Mouse (Mus musculus) G1E (cell line): ENCODE results near the gene Rpn2. TPM values are rescaled to one million over a fixed set of nuclear protein-coding genes. Genes with fewer than 3 reads are reported as not detected.

Experiments
- ATAC-seq: 2 replicates; pipeline ENCODE4 v1.8.0; 2016; ENCODE audit warnings: mild to moderate bottlenecking; ENCODE audit not compliant: insufficient number of reproducible peaks, poor library complexity, low FRiP score, severe bottlenecking; ENCODE audit errors: extremely low read depth
- DNase-seq: peaks from one replicate; pipeline ENCODE4 v3.0.0; 2012; ENCODE audit warnings: low spot score
- H3K27me3 ChIP-seq: 2 replicates; pipeline ENCODE4 v1.6.1; 2012; ENCODE audit warnings: mild to moderate bottlenecking, low read length, inconsistent platforms; ENCODE audit not compliant: insufficient read depth
- H3K36me3 ChIP-seq: replicated peaks from 2 replicates; pipeline ENCODE3; 2012; ENCODE audit warnings: mild to moderate bottlenecking, inconsistent platforms
- H3K4me1 ChIP-seq: 2 replicates; pipeline ENCODE4 v1.6.1; 2012; ENCODE audit warnings: low read depth, low read length, inconsistent platforms, mixed read lengths; ENCODE audit not compliant: insufficient read depth
- H3K4me3 ChIP-seq: 2 replicates; pipeline ENCODE4 v1.5.1; 2012; ENCODE audit warnings: low read depth, mild to moderate bottlenecking, inconsistent platforms, low read length, moderate library complexity, mixed read lengths
- H3K9me3 ChIP-seq: replicated peaks from 2 replicates; pipeline ENCODE4 v1.6.1; 2012; ENCODE audit warnings: inconsistent platforms
- CTCF ChIP-seq: IDR thresholded peaks from 2 replicates; pipeline ENCODE4 v1.5.1; 2012; ENCODE audit warnings: low read depth, low read length, inconsistent platforms, mixed read lengths
- GATA1 ChIP-seq: IDR thresholded peaks from 2 replicates; pipeline ENCODE4 v1.6.1; 2012; ENCODE audit warnings: borderline replicate concordance, low read length, inconsistent platforms, mixed read lengths
- GATA2 ChIP-seq: IDR thresholded peaks from 2 replicates; pipeline ENCODE4 v1.6.1; 2012; ENCODE audit warnings: low read depth, low read length, inconsistent platforms, borderline replicate concordance
- POLR2AphosphoS5 ChIP-seq: IDR thresholded peaks from 2 replicates; pipeline ENCODE4 v1.6.1; 2012; ENCODE audit warnings: low read depth, low read length, inconsistent platforms; ENCODE audit not compliant: insufficient replicate concordance
- TAL1 ChIP-seq: conservative IDR thresholded peaks from 2 replicates; pipeline ENCODE4 v1.6.1; 2012; ENCODE audit warnings: low read depth, low read length, inconsistent platforms, mixed read lengths
- polyA plus RNA-seq: library from polyadenylated mRNA; stranded (reverse); fragments of >175 nt; gene quantifications from 2 replicates; pipeline ENCODE4 v1.2.3, GENCODE M21; 2012
- total RNA-seq, 2 experiments: library from RNA; stranded (forward) in 1 of 2; stranded (reverse) in 1 of 2; fragments of 200-1000 nt in 1 of 2; fragments of >200 nt in 1 of 2; fragmentation: Nextera tagmentation in 1 of 2; gene quantifications; 2 replicates each; pipeline ENCODE4 v1.2.3; 2014 to 2017

Rpn2 gene
- total and polyA plus RNA-seq, 3 experiments = 110 to 213 (median 156) TPM

DNA sequence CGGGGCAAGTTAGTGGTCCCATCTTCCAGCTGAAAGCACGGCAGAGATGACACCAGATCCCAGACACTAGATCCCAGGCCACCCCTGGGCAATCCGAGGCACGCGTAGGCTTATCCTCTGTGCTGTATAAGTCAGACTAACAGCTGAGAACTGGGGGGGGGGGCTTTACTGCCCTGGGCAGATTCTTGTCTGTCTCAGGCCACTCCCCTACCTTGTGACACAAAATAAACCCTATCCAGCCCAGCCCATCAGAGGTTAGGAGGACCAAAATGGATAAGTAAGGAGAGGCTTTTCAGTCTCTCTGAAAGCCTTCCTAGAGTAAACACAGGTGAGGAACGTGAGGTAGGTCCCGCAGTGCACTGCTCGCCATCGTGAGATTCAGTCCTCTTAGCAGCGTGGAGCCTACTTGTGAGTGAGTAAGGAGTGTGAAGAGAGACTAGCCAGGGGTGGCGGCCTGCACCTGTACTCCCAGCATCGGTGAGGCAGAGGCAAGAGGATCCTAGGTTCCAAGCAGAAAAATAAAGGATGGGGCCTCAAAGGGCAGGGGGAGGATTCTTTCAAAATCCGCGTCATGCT, 37.6 kb downstream of the Rpn2 start:
- peaks cover 98% of the 10 kb centered on the region for H3K36me3 ChIP-seq
- no peak for ATAC-seq
- H3K4me3 ChIP-seq = no peak overlapping the region
- H3K27me3 ChIP-seq = no peaks in the 10 kb centered on the region
- H3K4me1 ChIP-seq = no peaks in the 10 kb centered on the region
- DNase-seq = no peak
- no peaks in the 10 kb centered on the region for H3K9me3 ChIP-seq
- TF ChIP-seq POLR2AphosphoS5 = no peak

DNA sequence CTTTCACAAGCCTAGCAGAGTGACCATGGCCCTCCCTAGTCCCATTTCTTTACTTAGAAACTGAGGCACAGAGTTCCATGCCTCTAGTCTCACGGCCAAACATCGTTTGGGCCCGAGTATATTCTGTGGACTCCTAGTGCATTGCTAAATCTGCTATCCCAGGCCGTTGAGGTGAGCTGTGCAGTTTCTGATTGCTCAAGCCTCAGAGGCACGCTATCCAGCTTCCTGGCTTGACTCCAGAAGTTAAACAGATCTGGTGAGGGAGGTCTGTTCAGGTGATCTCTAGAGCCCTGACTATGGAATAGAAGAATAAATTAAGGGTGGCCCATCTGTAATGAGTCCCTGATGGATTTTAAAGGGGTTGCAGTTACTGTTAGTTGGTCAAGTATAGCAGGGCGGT, 38.4 kb downstream of the Rpn2 start:
- no peak for ATAC-seq
- Histone ChIP-seq H3K27me3 (no peaks in the 10 kb centered on the region), H3K36me3 (peaks cover 99% of the 10 kb centered on the region), H3K4me3 (no peak overlapping the region), H3K9me3 (no peaks in the 10 kb centered on the region), H3K4me1 (no peaks in the 10 kb centered on the region)
- TF ChIP-seq POLR2AphosphoS5 = no peak
- TF ChIP-seq GATA2 = no peak
- no peak for TF ChIP-seq TAL1
- no peak for TF ChIP-seq CTCF
- TF ChIP-seq GATA1 = no peak
- DNase-seq = no peak

DNA sequence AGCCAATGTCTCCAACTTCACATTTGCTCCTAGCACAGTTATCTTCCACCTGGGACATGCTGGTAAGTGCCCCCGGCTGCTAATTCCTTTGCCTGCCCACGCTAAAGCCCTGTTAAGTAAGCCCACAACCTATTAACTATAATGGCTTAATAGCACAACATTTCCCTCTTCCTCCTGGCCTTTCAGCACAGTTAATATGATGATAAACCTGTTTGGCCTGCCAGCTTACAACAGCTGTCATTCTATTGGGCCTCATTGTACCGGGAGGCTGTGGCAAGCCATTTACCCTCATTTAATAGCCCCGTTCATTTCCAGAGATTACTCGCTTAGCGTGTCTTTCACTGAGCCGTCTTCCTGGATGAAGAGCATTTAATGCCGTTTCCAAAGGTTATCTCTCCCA, 41.3 kb downstream of the Rpn2 start:
- Histone ChIP-seq H3K9me3 (no peaks in the 10 kb centered on the region), H3K36me3 (peaks cover 99% of the 10 kb centered on the region), H3K4me3 (no peak overlapping the region), H3K27me3 (no peaks in the 10 kb centered on the region), H3K4me1 (no peaks in the 10 kb centered on the region)
- ATAC-seq = no peak
- TF ChIP-seq GATA2 = no peak
- TF ChIP-seq TAL1 = no peak
- TF ChIP-seq GATA1 = no peak
- TF ChIP-seq POLR2AphosphoS5 = no peak
- no peak for TF ChIP-seq CTCF
- no peak for DNase-seq

DNA sequence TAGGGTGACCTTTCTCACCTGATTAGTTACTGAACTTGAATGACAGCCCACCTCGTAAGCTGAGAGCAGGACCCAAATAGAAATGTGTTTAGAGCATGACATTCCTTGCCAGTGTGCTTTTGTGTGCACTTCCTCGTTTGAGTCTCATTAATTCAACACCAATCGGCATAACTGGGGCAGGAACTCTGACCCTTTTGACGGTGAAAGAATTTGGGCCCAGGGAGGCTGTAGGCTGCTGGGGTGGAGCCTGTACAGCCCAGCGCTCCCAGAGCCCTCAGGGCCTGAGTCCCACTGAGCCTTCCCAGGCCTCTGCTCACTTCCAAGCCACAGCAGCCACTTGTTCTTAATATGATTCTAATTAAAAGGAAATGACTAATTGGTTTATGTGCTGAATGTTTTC, 42.1 kb downstream of the Rpn2 start:
- no peaks in the 10 kb centered on the region for H3K27me3 ChIP-seq
- H3K4me1 ChIP-seq = no peaks in the 10 kb centered on the region
- ATAC-seq (no peak), DNase-seq (no peak)
- no peak overlapping the region for H3K4me3 ChIP-seq
- no peak for TF ChIP-seq CTCF
- TF ChIP-seq TAL1 = no peak
- TF ChIP-seq GATA1 = no peak
- TF ChIP-seq GATA2 = no peak
- TF ChIP-seq POLR2AphosphoS5 = no peak
- H3K36me3 ChIP-seq = peaks cover 99% of the 10 kb centered on the region
- H3K9me3 ChIP-seq = no peaks in the 10 kb centered on the region

DNA sequence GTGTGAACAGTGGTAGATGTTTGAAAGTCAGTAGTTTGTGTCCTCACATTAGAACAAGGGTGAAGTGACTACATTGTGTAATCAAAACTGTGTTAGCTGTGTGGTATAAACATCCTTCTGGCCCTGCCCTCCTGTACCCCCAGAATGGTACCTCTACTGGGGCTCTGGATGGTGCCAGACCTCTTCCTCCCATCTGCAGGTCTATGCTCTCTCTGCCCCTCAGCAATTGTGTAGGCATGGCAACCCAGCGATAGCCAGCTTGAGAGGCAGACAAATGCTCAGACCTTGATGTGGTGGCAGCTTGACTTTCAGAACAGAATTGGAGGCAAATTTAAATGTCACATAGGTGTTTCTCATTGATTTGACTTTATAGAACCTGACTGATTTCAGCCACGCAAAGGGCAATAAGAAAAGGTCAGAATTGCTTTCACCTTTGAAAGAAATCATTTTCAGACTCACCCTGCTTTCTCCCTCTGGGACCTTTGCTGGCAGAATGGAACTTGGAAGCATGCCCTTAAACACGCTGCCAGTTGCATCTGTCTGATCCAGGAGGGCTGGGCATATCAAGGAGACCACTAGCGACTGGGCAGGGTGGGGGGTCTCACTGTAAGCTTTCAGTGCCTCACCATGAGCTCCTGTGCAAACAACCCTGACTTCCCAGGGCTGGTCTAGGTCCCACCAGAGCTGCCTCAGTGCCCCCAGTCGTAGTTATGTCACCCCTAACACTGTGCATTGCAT, 43.4 kb downstream of the Rpn2 start:
- no peak overlapping the region for H3K4me3 ChIP-seq
- TF ChIP-seq CTCF = no peak
- no peak for TF ChIP-seq GATA2
- no peak for TF ChIP-seq POLR2AphosphoS5
- no peak for TF ChIP-seq GATA1
- no peak for TF ChIP-seq TAL1
- H3K36me3 ChIP-seq = peaks cover 99% of the 10 kb centered on the region
- H3K9me3 ChIP-seq = no peaks in the 10 kb centered on the region
- DNase-seq (no peak), ATAC-seq (no peak)
- H3K27me3 ChIP-seq = no peaks in the 10 kb centered on the region
- no peaks in the 10 kb centered on the region for H3K4me1 ChIP-seq

DNA sequence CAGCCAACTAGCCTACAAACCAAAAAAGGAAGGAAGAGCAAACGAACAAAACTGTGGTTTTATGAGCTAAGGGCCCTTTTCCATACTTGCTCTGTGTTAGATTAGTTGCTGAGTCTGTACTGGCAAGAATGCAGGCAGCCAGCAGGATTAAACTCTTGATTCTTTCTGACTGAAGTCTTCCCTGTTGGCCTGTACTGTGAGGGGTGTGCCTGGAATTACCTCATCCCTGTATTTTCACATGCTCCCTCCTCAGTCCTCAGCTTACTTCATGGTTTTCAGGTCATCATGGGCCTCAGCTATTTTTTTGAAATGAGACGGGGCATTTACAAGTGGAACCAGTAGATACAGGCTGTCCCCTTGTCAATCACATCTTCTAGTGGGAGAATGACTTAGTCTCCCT, 46.4 kb downstream of the Rpn2 start:
- Histone ChIP-seq H3K9me3 (no peaks in the 10 kb centered on the region), H3K4me3 (no peak overlapping the region), H3K36me3 (peaks cover 97% of the 10 kb centered on the region), H3K27me3 (no peaks in the 10 kb centered on the region), H3K4me1 (peaks cover 9% of the 10 kb centered on the region)
- ATAC-seq = no peak
- DNase-seq = no peak
- TF ChIP-seq GATA1 (no peak), POLR2AphosphoS5 (no peak), CTCF (no peak), GATA2 (no peak), TAL1 (no peak)
